Mouse (Mus musculus): ENCODE measurements around the gene Vil1.
A peak's percentile ranks its signal among the peaks of the same experiment; 100 is the strongest.

Gene Vil1

GRCm38 (mm10) chr1:74408589-74409504, at the start of gene Vil1:
Vil1 (plus strand) TSS chr1:74409376.
- DNase-seq (ENCODE audit: low spot score in 2 of 2) = no peak

DNA sequence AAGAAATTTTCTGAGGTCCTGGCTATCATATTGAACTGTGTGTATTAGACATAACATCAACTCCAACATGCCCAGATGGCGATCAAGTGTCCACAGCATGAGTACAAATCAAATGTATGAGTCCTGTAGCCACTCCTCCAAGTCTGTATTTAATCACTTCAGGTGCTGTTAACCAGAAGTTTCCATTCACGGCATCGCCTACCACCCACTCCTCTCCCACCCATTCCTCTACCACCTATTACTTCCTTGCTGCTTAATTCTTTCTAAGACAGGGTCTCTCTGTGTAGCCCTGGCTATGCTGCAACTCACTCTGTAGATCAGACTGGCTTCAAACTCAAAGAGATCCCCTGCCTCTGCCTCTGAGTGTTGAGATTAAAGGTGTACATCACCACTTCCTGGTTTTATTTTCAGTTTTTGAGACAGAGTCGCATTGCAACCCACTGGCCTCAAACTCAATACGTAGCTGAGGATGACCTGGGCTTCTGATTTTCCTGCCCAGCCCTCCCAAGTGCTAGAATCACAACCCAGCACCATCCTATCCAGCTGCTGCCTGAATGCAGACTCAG, 49.1 kb upstream of the Vil1 start:
- DNase-seq (ENCODE audit: low spot score in 2 of 2) = no peak

GRCm38 (mm10) chr1:74361812-74362211, 47.4 kb upstream of the Vil1 start, which contains the start of gene Catip:
Catip (plus strand) TSS chr1:74362108.
- DNase-seq (ENCODE audit: low spot score in 2 of 2) = peak; percentile 36 to 53

DNA sequence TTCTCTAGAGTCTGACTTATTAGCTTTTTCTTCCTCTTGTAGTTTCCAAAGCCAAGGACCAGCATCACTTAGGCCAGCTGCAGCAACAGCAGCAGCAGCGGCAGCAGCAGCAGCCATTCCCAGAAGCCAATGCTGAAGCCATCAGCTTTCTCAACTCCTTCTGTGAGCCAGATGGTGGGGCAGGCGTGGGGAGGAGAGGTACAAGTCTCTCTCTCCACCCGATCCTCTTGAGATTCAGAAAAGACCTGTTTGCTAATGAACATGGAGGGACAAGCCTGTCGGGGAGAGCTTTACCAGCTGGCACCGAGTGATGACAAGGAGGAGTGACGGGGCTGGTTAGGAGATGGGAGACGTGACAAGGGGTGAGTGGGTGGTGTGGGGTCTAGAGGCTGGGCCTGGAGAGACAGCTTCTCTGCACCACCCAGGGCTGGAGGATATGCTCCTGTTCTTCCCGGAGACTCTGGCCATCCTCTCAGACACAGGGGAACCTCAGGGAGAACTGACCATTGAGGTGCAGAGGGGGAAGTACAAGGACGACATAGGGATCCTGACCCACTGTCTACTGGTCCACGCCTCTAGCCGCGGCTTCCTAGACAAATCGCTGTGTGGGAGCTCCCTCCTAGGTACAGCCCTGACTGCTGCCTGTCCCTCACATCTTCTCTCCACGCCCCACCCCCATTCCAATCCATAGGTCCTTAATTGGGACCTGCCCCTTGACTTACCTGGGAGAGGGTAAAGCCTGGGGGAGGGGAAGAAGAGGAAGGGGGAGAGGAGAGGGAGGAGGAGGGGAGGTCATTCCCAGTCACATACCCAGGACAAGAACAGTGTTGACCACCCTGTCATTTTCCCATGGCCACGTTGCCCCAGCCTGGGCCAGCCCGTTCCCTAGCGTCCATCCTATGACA, 46.6 kb upstream of the Vil1 start:
- DNase-seq (ENCODE audit: low spot score in 2 of 2) = no peak

DNA sequence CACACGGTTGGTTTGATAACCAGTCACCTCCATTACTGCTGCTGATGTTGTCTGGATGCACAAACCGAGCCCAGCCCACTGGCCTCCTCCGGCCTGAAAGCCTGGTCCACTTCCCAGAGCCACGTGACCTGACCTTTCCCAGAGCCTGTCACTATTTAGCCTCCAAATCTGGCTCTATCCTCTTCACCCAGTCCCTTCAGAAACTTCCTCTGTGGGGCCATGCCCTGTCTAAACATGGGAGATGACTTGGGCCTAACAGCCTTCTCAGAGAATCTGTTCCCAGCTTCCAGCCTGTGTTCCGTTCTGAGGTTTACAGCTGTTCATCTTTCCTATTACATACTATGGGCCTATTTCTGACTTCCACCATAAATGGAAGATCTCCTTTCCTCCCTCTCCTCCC, 45.7 kb upstream of the Vil1 start:
- no peak for DNase-seq (ENCODE audit: low spot score in 2 of 2)

DNA sequence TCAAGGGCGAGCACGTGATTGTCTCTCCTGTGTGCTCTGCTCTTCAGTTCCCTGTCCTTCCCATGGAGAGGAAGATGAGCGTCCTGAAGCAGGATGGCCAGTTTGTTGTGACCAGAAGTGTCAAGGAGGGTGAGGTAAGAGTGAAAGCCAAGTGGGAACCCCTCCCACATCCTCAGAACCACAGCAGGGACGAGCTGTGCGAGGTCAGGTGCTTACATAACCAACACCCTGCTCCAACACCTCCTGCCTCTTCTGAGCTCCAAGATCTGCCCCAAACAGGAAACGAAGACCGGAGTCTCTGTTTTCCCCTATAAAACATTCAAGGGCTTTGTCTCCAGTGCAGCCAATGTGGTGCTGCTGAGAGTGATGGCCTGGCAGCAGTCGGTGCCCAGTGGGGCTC, 44.9 kb upstream of the Vil1 start:
- no peak for DNase-seq (ENCODE audit: low spot score in 2 of 2)

GRCm38 (mm10) chr1:74367886-74368645, 41.1 kb upstream of the Vil1 start:
- peak in 1 of 2 experiments; percentile 38 for DNase-seq (ENCODE audit: low spot score in 2 of 2)

- no peak for DNase-seq (ENCODE audit: low spot score in 2 of 2)
Observed at GRCm38 (mm10) chr1:74370040-74370439, 39.1 kb upstream of the Vil1 start.

- no peak for DNase-seq (ENCODE audit: low spot score in 2 of 2)
Observed at GRCm38 (mm10) chr1:74373372-74373771, 35.8 kb upstream of the Vil1 start.

- DNase-seq (ENCODE audit: low spot score in 2 of 2) = peak in 1 of 2 experiments; percentile 51
Observed at GRCm38 (mm10) chr1:74374980-74375379, 34.2 kb upstream of the Vil1 start, which contains the start of gene Slc11a1. Slc11a1 (plus strand) TSS chr1:74375195.

DNA sequence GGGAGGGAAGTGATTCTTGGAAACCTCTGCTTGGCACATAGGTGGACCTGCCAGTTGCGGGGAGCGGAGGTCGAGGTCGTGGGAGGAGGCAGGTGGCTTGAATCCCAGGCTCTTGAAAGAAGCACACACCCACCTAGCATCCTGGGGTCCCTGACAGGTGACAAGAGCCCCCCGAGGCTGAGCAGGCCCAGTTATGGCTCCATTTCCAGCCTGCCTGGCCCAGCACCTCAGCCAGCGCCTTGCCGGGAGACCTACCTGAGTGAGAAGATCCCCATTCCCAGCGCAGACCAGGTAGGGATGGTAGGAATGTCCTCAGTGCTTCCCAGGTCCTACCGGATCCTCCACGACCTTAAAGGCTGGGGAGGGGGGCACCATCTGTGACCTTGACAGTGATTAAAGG, 33.6 kb upstream of the Vil1 start:
- no peak for DNase-seq (ENCODE audit: low spot score in 2 of 2)

DNA sequence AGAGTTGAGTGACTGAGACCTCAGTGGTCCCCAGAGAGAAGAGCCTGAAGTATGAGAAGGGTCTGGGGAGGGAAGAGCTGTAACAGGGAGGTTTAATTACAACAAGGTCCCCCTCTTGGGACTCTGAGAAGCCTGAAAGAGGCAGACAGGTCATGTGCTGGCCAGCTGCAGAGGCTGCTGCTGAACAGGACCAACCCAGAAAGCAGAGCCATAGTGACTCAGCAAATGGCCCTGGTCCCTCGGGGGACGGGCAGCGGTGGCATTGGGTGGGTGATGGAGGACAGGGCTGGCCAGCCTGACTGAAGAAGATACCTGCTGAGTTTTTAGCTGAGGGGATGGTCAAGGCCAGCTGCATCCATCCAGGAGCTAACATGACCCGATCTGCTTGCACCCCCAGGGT, 32.8 kb upstream of the Vil1 start:
- DNase-seq (ENCODE audit: low spot score in 2 of 2) = no peak

GRCm38 (mm10) chr1:74379058-74379504, 30.1 kb upstream of the Vil1 start:
- no peak for DNase-seq (ENCODE audit: low spot score in 2 of 2)

DNA sequence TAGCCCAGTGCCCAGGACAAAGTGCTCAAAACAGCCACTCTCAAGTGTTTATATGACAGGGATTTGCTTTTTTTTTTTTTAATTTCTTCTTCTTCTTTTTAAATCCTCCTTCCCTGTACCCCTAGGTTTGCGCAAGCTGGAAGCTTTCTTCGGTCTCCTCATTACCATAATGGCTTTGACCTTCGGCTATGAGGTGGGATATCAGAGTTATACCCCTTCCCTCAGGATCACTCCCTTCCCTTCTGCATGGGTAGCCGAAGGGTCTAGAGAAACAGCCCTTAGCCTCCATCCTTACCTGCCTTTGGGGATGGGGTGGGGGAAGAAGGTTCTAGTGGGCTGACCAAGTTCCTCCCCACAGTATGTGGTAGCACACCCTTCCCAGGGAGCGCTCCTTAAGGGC, 28.7 kb upstream of the Vil1 start:
- DNase-seq (ENCODE audit: low spot score in 2 of 2) = no peak

DNA sequence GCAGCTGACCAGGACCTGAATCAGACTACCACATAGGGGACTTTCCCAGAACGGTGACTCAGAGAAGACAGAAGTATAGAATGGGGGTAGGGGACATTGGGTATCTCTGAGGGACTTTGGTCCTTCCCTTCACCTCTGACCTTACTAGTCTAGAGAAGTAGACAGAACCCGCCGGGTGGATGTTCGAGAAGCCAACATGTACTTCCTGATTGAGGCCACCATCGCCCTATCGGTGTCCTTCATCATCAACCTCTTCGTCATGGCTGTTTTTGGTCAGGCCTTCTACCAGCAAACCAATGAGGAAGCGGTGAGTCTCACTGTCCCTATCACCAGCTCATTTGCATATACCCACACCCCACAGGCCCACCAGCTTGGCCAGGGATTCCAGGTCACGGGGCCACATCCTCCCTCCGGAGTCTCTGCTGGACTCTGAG, 27.6 kb upstream of the Vil1 start:
- no peak for DNase-seq (ENCODE audit: low spot score in 2 of 2)

GRCm38 (mm10) chr1:74383385-74383784, 25.8 kb upstream of the Vil1 start:
- no peak for DNase-seq (ENCODE audit: low spot score in 2 of 2)

GRCm38 (mm10) chr1:74384525-74384924, 24.7 kb upstream of the Vil1 start:
- DNase-seq (ENCODE audit: low spot score in 2 of 2) = no peak

GRCm38 (mm10) chr1:74385064-74385463, 24.1 kb upstream of the Vil1 start:
- DNase-seq (ENCODE audit: low spot score in 2 of 2) = no peak

DNA sequence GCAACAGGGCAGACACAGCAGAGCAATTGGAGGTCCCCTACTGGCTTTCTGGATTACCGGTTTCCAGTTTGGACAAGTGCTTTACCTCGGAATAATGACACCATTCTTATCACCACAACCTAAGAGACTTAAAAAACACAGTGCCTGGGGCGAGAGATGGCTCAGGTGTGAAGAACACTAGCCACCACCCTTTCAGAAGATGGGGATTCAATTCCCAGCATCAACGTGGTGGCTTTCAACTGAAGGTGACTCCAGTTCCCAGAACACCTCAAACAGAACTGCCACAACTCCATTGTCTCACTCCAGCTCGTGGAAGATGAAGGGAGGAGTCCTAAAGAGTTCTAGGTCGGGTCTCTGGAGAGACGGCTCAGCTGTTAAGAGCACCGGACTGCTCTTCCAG, 23.6 kb upstream of the Vil1 start:
- DNase-seq (ENCODE audit: low spot score in 2 of 2) = no peak

DNA sequence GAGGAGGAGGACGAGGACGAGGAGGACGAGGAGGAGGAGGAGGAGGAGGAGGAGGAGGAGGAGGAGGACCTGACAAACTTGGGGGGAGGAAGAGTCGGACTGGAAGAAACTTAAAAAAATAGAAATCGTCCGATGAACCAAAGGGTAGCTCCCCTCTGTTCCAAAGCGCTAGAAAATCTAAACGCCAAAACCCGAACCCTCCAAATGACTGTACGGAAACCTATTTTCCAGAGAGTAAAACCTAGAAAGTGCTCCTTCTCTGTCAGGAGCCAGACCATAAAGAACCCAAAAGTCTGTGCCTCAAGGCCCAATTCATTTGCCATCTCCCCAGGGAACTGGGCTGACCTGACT, 22.8 kb upstream of the Vil1 start:
- no peak for DNase-seq (ENCODE audit: low spot score in 2 of 2)

- DNase-seq (ENCODE audit: low spot score in 2 of 2) = peak; percentile 91
Observed at GRCm38 (mm10) chr1:74386714-74387385, 22.3 kb upstream of the Vil1 start.
